Mouse (Mus musculus) spleen, postnatal 10 days (tissue): ENCODE measurements around the gene Vgf.
A peak's percentile ranks its signal among the peaks of the same experiment; 100 is the strongest.

Experiments used
- DNase-seq, 2 experiments: peaks; one replicate each; pipeline ENCODE4 v3.0.0; 2021 to 2022; ENCODE audit warnings: low spot score in 2 of 2

Gene Vgf

GRCm38 (mm10) chr5:137070881-137071605 is 44.9 kb downstream of the Vgf start:
- DNase-seq, result no peak

- DNase-seq, result peak in 1 of 2 experiments; percentile 35
Measured at GRCm38 (mm10) chr5:137072079-137072960, 46.1 kb downstream of the Vgf start, which contains the start of gene Serpine1. Serpine1 (minus strand) TSS chr5:137072268.

- DNase-seq, result no peak
Measured at GRCm38 (mm10) chr5:137073141-137073540, 46.9 kb downstream of the Vgf start.

- DNase-seq, result no peak
Measured at GRCm38 (mm10) chr5:137074191-137074651, 48.0 kb downstream of the Vgf start.

- DNase-seq, result no peak
Measured at GRCm38 (mm10) chr5:137075726-137076125, 49.5 kb downstream of the Vgf start.

- peak in 1 of 2 experiments; percentile 38 for DNase-seq
Measured at GRCm38 (mm10) chr5:137076191-137076930, 50.2 kb downstream of the Vgf start.

GRCm38 (mm10) chr5:137077187-137077586 is 51.0 kb downstream of the Vgf start:
- DNase-seq, result no peak

- DNase-seq, result no peak
Measured at GRCm38 (mm10) chr5:137078041-137078440, 51.8 kb downstream of the Vgf start.

GRCm38 (mm10) chr5:137078616-137079015 is 52.4 kb downstream of the Vgf start:
- no peak for DNase-seq

- no peak for DNase-seq
Measured at GRCm38 (mm10) chr5:137079849-137080248, 53.7 kb downstream of the Vgf start.
